ENCODE assay signal across 24 mouse cellular contexts in genomic region chr8:109320955-109321354, GRCm38 (mm10).
DNase-seq lines count a peak whose midpoint lies in the region; ATAC-seq lines count a peak whose summit lies in the region.
"Had no signal": no experiment of that assay in that cellular context is flagged by ENCODE, and none has a peak within 500 bp of the region (broad histone marks: within the 10 kb centered on the region; RNA-seq: fewer than 3 reads in every experiment).

No protein-coding gene starts in this region.

- H3K9me3 ChIP-seq in forebrain, embryonic 14.5 days (replicated peaks; ENCODE audit: control insufficient read depth, low read length), result no peaks in the 10 kb centered on the region
- no peaks in the 10 kb centered on the region for H3K9me3 ChIP-seq in forebrain, embryonic 16.5 days (ENCODE audit: control insufficient read depth, low read length)
- no peaks in the 10 kb centered on the region for H3K9me3 ChIP-seq in hindbrain, embryonic 13.5 days
- no peaks in the 10 kb centered on the region for H3K9me3 ChIP-seq in midbrain, embryonic 14.5 days (ENCODE audit: control insufficient read depth, low read length)
- no peaks in the 10 kb centered on the region for H3K9me3 ChIP-seq in neural tube, embryonic 14.5 days (ENCODE audit: control insufficient read depth, low read length)
- H3K9me3 ChIP-seq: heart, embryonic 13.5 days; limb, embryonic 10.5 days; liver, embryonic 15.5 days; lung, embryonic 15.5 days had no signal

- no peak overlapping the region for H3K4me2 ChIP-seq in forebrain, embryonic 14.5 days (ENCODE audit: low read length)
- no peak overlapping the region for H3K4me2 ChIP-seq in forebrain, embryonic 16.5 days (ENCODE audit: low read length)
- H3K4me2 ChIP-seq in hindbrain, embryonic 13.5 days, result no peak overlapping the region
- H3K4me2 ChIP-seq in midbrain, embryonic 14.5 days (ENCODE audit: low read length), result no peak overlapping the region
- H3K4me2 ChIP-seq in neural tube, embryonic 14.5 days (ENCODE audit: low read depth, low read length), result no peak overlapping the region
- H3K4me2 ChIP-seq: heart, embryonic 13.5 days; liver, embryonic 15.5 days; lung, embryonic 15.5 days had no signal

- ATAC-seq in forebrain, embryonic 14.5 days, result no peak
- no peak for ATAC-seq in forebrain, embryonic 16.5 days
- no peak for ATAC-seq in hindbrain, embryonic 13.5 days (ENCODE audit: low FRiP score)
- ATAC-seq in midbrain, embryonic 14.5 days (ENCODE audit: low FRiP score, low TSS enrichment), result no peak
- no peak for ATAC-seq in neural tube, embryonic 14.5 days (ENCODE audit: low read depth)

- DNase-seq in forebrain, embryonic 14.5 days (ENCODE audit: low spot score), result no peak
- DNase-seq in midbrain, embryonic 14.5 days, result peak; percentile 39
- no peak for DNase-seq in cerebellum, postnatal 14 days
- no peak for DNase-seq in kidney, postnatal 4 days
- no peak for DNase-seq in ovary, postnatal 10 days (ENCODE audit: low spot score)
- DNase-seq: adrenal gland, postnatal 10 days; cerebellum, adult 2 months; cerebellum, postnatal 36 days; gastrocnemius, postnatal 25 days; heart, adult 2 months; kidney, adult 11 months; liver; lung, postnatal 36 days; right cerebral cortex, adult 18-20 months; right cerebral cortex, postnatal 4 days; thymus, postnatal 36 days had no signal

- H3K27me3 ChIP-seq in forebrain, embryonic 14.5 days (replicated peaks; ENCODE audit: control insufficient read depth, insufficient read depth, low read length), result no peaks in the 10 kb centered on the region
- H3K27me3 ChIP-seq in forebrain, embryonic 16.5 days (replicated peaks; ENCODE audit: control insufficient read depth, insufficient read depth, low read length), result no peaks in the 10 kb centered on the region
- H3K27me3 ChIP-seq in hindbrain, embryonic 13.5 days, result no peaks in the 10 kb centered on the region
- H3K27me3 ChIP-seq in midbrain, embryonic 14.5 days (ENCODE audit: control insufficient read depth, insufficient read depth, low read length), result no peaks in the 10 kb centered on the region
- no peaks in the 10 kb centered on the region for H3K27me3 ChIP-seq in neural tube, embryonic 14.5 days (ENCODE audit: control insufficient read depth, insufficient read depth, low read length)
- H3K27me3 ChIP-seq: heart, embryonic 13.5 days; liver, embryonic 15.5 days; lung, embryonic 15.5 days had no signal

- H3K36me3 ChIP-seq in forebrain, embryonic 14.5 days (ENCODE audit: control insufficient read depth, insufficient read depth, low read length), result no peaks in the 10 kb centered on the region
- H3K36me3 ChIP-seq in forebrain, embryonic 16.5 days (ENCODE audit: control insufficient read depth, insufficient read depth), result no peaks in the 10 kb centered on the region
- no peaks in the 10 kb centered on the region for H3K36me3 ChIP-seq in hindbrain, embryonic 13.5 days
- H3K36me3 ChIP-seq in midbrain, embryonic 14.5 days (ENCODE audit: control insufficient read depth, insufficient read depth, low read length), result no peaks in the 10 kb centered on the region
- no peaks in the 10 kb centered on the region for H3K36me3 ChIP-seq in neural tube, embryonic 14.5 days (ENCODE audit: control insufficient read depth, insufficient read depth, low read length)
- H3K36me3 ChIP-seq: heart, embryonic 13.5 days; limb, embryonic 10.5 days; liver, embryonic 15.5 days; lung, embryonic 15.5 days had no signal

- peak overlapping the region; percentile 2; the same call in 1 of the 2 replicates for H3K27ac ChIP-seq in forebrain, embryonic 14.5 days (ENCODE audit: low read depth, low read length)
- H3K27ac ChIP-seq in forebrain, embryonic 16.5 days (ENCODE audit: low read length), result no peak overlapping the region
- peak overlapping the region; percentile 87 for H3K27ac ChIP-seq in hindbrain, embryonic 13.5 days
- peak overlapping the region; percentile 61 for H3K27ac ChIP-seq in midbrain, embryonic 14.5 days (replicated peaks; ENCODE audit: low read depth, low read length)
- H3K27ac ChIP-seq in neural tube, embryonic 14.5 days (ENCODE audit: low read depth, low read length), result peak overlapping the region; percentile 71
- H3K27ac ChIP-seq: heart, adult 2 months; heart, embryonic 13.5 days; limb, embryonic 10.5 days; liver, embryonic 15.5 days; lung, embryonic 15.5 days had no signal

- no peaks in the 10 kb centered on the region for H3K4me1 ChIP-seq in forebrain, embryonic 14.5 days (ENCODE audit: control insufficient read depth, insufficient read depth, low read length)
- no peaks in the 10 kb centered on the region for H3K4me1 ChIP-seq in forebrain, embryonic 16.5 days (replicated peaks; ENCODE audit: control insufficient read depth, insufficient read depth, low read length)
- peaks cover 19% of the 10 kb centered on the region for H3K4me1 ChIP-seq in hindbrain, embryonic 13.5 days (replicated peaks)
- peaks cover 10% of the 10 kb centered on the region; the same call in 1 of the 2 replicates for H3K4me1 ChIP-seq in midbrain, embryonic 14.5 days (ENCODE audit: control insufficient read depth, insufficient read depth, low read length)
- peaks cover 9% of the 10 kb centered on the region for H3K4me1 ChIP-seq in neural tube, embryonic 14.5 days (ENCODE audit: control insufficient read depth, insufficient read depth, low read length)
- H3K4me1 ChIP-seq: heart, embryonic 13.5 days; liver, embryonic 15.5 days; lung, embryonic 15.5 days had no signal

- H3K9ac ChIP-seq in forebrain, embryonic 14.5 days (ENCODE audit: low read length), result no peak overlapping the region
- no peak overlapping the region for H3K9ac ChIP-seq in forebrain, embryonic 16.5 days (replicated peaks; ENCODE audit: low read depth, low read length)
- H3K9ac ChIP-seq in hindbrain, embryonic 13.5 days, result peak overlapping the region; percentile 49; the same call in 1 of the 2 replicates
- no peak overlapping the region; the same call in 1 of the 2 replicates for H3K9ac ChIP-seq in midbrain, embryonic 14.5 days (replicated peaks; ENCODE audit: low read length)
- 0 out of 2 replicates have a peak overlapping the region, but pooled peaks have one; percentile 8 for H3K9ac ChIP-seq in neural tube, embryonic 14.5 days (replicated peaks; ENCODE audit: low read depth, low read length)
- H3K9ac ChIP-seq: heart, embryonic 13.5 days; liver, embryonic 15.5 days; lung, embryonic 15.5 days had no signal

- 65% methylated on average over 11 of the region's 11 CpGs for WGBS in forebrain, embryonic 14.5 days
- 54% methylated on average over 11 of the region's 11 CpGs for WGBS in forebrain, embryonic 16.5 days
- WGBS in hindbrain, embryonic 13.5 days, result 23% methylated on average over 11 of the region's 11 CpGs
- WGBS in midbrain, embryonic 14.5 days, result 40% methylated on average over 11 of the region's 11 CpGs
- 22% methylated on average over 11 of the region's 11 CpGs for WGBS in neural tube, embryonic 14.5 days

- H3K4me3 ChIP-seq in forebrain, embryonic 14.5 days (ENCODE audit: low read depth, low read length), result no peak overlapping the region
- H3K4me3 ChIP-seq in forebrain, embryonic 16.5 days (replicated peaks; ENCODE audit: low read length), result no peak overlapping the region
- H3K4me3 ChIP-seq in hindbrain, embryonic 13.5 days, result no peak overlapping the region
- no peak overlapping the region for H3K4me3 ChIP-seq in midbrain, embryonic 14.5 days (replicated peaks; ENCODE audit: low read depth, low read length)
- no peak overlapping the region for H3K4me3 ChIP-seq in neural tube, embryonic 14.5 days (ENCODE audit: low read depth, low read length)
- H3K4me3 ChIP-seq: heart, adult 2 months; heart, embryonic 13.5 days; limb, embryonic 10.5 days; liver, embryonic 15.5 days; lung, embryonic 15.5 days; myocyte had no signal

Comparison
In these comparisons a context has a peak if more than half of its experiments do, and no peak if none do; other contexts are left out.
1. H3K9ac ChIP-seq: peak in hindbrain, embryonic 13.5 days (single experiment) and neural tube, embryonic 14.5 days (single experiment); none in forebrain, embryonic 14.5 days (single experiment), forebrain, embryonic 16.5 days (single experiment) and midbrain, embryonic 14.5 days (single experiment).